Mouse (Mus musculus) ES-E14 (cell line): ENCODE results near the gene Kcnip1.

Source experiments
- CHD2 ChIP-seq: IDR thresholded peaks from 2 replicates; pipeline ENCODE4 v1.6.1; 2014; ENCODE audit warnings: mild to moderate bottlenecking, low read depth, low read length, inconsistent platforms
- HCFC1 ChIP-seq: IDR thresholded peaks from 2 replicates; pipeline ENCODE4 v1.6.1; 2012; ENCODE audit warnings: low read length, inconsistent platforms, borderline replicate concordance; ENCODE audit not compliant: insufficient read depth

GRCm38 (mm10) chr11:33901783-33902182 lies 91.2 kb downstream of the Kcnip1 start:
- TF ChIP-seq HCFC1: no peak
- no peak for TF ChIP-seq CHD2
